Mouse (Mus musculus): ENCODE measurements at regions not wholly inside any gene's neighbourhood (a gene's known extent, or its start where the extent isn't known, plus 50 kb on each side); places are given as distances from the start of the nearest gene placed in this dataset.

DNA sequence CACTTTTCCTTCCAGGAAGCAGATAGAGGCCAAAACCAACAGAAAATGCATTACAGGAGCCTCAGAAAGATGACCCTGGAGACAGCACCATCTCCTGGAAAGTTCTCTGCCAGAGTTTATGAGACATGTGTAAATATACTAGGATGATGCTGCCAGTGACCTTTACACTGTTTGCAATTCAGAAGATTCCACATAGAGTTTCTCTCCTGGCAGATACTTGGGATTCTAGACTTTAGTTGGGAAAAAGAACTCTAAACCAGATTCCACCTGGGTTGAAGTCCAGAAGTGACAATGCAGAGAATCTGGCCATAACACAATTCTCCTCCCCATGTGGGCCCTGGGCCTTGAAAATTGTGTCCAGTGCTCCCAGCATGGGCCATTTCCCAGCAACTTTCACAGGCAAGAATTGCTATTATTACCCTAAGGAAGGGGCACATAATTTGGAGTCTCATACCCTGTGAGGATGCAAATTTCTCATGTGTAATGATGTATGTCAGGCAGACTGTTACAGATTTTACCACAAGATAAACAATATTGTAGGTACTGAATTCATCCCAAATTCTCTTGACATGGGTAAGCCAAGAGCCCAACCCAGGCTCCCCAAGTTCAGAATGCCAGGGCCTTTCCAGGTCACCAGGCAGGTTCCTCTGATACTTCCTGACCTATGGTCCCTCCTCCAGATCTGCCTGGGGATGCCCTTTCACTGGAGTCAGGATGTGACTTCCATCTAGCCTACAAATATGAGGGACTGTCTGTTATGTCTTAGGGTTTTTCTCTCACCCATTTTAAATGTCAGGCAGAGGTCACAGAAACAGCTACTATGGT, 218.2 kb upstream of the Trib2 start:
- no peak for DNase-seq (ENCODE audit: extremely low read depth, low read depth, low spot score)

GRCm38 (mm10) chr12:16026654-16027053, 209.9 kb upstream of the Trib2 start:
- DNase-seq (ENCODE audit: extremely low read depth, low read depth, low spot score): no peak

DNA sequence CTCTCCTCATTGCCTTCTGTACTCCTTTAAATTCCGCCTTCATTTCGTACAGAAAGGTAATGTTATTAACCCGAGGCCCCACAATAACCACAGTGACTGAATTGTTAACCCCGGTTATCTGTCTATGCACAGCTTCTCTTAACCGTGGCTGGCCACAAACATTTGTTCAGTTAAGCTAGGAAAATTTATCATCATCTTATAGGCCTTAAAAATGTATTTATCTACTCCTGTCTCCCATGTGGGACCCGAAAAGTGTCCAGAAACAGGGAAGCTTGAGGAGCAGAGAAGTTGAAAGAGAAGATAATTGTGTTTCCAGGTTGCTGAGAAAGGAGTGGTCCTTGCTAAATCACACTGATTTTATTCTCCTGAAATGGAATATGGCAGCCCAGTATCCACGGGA, 206.6 kb upstream of the Trib2 start:
- DNase-seq (ENCODE audit: extremely low read depth, low read depth, low spot score): no peak

DNA sequence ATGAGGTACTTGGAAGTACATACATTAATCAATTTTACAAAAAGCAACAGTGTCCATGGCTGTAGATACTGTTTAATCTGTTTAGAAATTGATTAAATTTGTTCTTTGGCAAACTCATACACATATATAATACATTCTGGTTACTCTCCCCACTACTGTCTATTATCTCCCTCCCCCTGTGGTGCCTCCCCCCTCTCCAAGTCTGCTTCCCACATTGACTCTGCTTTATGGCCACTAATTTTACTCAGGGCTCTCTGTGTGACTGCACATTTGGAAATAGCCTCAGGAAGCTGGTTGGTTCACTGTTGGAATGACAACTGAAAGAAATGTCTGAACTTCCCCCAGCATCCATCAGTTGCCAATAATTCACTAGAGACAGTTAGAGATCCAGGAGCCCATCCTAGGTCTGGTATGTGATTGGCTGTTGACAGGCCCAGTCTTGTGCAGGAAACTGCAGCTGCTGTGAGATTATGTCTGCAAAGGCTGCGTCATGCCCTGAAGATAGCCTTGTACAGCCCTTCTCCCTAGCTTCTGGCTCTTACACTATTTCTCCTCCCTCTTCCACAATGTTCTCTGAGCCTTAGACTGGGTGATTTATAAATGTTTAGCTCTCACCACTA, 204.6 kb upstream of the Trib2 start:
- DNase-seq (ENCODE audit: extremely low read depth, low read depth, low spot score): no peak

DNA sequence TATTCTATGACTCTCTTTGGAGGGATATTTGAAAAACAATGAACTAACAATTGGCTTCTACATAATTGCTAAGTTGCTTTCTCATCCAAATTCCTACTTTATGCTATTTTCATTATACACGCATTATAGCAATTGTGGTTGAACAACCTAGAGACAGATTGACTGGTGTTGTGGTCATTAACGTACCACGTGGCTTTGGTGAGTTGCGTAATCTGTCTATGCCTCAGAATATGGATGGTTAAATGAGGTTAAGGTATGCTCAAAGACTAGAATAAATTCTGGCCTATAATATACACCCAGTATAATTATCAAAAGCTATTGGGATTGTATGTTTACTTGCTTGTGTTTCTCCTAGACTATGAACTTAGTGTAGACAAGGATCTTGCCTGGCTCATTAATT, 201.5 kb upstream of the Trib2 start:
- no peak for DNase-seq (ENCODE audit: extremely low read depth, low read depth, low spot score)

GRCm38 (mm10) chr12:16016621-16017020, 199.9 kb upstream of the Trib2 start:
- DNase-seq (ENCODE audit: extremely low read depth, low read depth, low spot score): no peak

DNA sequence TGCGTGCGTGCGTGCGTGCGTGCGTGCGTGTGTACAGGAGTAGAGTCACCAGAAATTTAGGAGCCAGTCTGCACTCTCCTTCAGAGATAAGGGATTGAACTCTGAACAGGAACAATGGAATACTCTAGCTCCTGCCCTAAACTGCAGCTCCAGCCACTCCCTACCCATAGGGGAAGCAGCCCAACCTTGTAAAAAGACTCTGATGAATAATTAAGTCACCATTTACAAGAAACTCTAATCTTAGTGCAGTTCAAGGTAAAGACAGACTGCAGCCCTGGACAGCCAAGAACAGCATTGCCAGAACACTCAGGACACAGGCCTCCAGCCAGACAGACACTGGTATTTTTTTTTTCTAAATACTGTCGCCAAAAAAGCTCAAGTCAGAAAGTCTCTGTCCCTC, 198.9 kb upstream of the Trib2 start:
- no peak for DNase-seq (ENCODE audit: extremely low read depth, low read depth, low spot score)

DNA sequence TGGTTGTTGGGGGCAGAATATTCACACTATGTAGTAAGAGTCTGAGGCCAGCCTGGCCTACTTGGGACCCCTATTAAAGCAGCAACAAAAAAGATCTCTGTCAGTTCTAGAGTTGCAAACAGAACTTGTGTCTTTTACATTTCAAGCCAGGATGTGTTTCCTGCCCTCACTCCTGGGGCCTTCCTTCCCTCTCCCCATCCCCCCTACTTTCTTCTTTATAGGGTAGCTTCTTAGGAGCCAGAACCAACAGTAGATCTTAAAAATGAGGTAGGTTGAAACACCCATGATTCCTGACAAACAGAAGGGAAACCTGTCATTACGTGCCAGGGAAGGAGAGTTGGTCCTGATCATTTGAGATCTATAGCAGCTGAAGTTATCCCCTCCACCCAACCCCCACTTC, 198.0 kb upstream of the Trib2 start:
- DNase-seq (ENCODE audit: extremely low read depth, low read depth, low spot score): no peak

GRCm38 (mm10) chr12:16013861-16014630, 197.3 kb upstream of the Trib2 start:
- DNase-seq (ENCODE audit: extremely low read depth, low read depth, low spot score): no peak

GRCm38 (mm10) chr12:16013354-16013753, 196.6 kb upstream of the Trib2 start:
- no peak for DNase-seq (ENCODE audit: extremely low read depth, low read depth, low spot score)

DNA sequence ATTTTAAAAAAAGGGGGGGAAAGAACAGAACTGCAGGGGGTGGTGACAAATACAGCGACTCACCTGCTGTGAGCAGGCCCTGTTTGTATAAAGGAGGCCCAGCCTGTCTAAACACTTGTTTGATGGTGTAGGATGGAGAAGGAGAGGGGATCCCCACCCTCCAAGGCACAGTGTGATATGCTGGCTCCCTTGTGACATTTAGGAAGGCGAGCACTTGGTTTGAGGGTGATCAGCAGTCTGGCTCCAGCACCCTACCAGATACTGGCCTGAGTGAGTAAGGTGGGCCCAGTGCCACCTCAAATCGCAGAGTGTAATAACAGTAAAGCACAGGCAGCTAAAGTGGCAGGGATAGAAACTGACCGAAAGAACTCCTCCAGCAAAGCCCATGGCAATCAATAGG, 195.4 kb upstream of the Trib2 start:
- no peak for DNase-seq (ENCODE audit: extremely low read depth, low read depth, low spot score)

GRCm38 (mm10) chr12:16009822-16010620, 193.3 kb upstream of the Trib2 start:
- no peak for DNase-seq (ENCODE audit: extremely low read depth, low read depth, low spot score)

GRCm38 (mm10) chr12:16008763-16009515, 192.2 kb upstream of the Trib2 start:
- no peak for DNase-seq (ENCODE audit: extremely low read depth, low read depth, low spot score)

- DNase-seq (ENCODE audit: extremely low read depth, low read depth, low spot score): no peak
Observed at GRCm38 (mm10) chr12:16008261-16008660, 191.5 kb upstream of the Trib2 start.

GRCm38 (mm10) chr12:16006688-16007087, 190.0 kb upstream of the Trib2 start:
- DNase-seq (ENCODE audit: extremely low read depth, low read depth, low spot score): no peak

DNA sequence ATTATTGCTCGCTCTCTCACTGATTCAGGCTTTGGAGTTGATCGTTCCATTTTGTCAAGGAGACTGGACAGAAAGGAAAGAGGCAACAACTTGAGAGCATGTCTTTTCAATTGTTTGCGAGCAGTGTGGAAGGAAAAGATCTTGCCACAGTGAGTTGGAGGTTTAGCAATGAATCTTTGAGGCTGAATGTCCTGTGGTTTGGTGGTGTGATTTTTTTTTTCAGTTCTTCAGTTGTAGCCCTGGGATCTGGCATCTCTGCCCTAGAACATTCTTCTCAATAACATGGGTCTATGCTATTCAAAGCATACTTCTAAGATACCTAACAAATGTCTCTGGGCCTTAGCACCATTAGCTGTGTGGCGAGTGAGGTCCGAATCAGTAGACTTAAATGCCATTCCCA, 189.6 kb upstream of the Trib2 start:
- DNase-seq (ENCODE audit: extremely low read depth, low read depth, low spot score): no peak

GRCm38 (mm10) chr12:16001811-16002210, 185.1 kb upstream of the Trib2 start:
- no peak for DNase-seq (ENCODE audit: extremely low read depth, low read depth, low spot score)

GRCm38 (mm10) chr12:16001225-16001624, 184.5 kb upstream of the Trib2 start:
- DNase-seq (ENCODE audit: extremely low read depth, low read depth, low spot score): no peak

DNA sequence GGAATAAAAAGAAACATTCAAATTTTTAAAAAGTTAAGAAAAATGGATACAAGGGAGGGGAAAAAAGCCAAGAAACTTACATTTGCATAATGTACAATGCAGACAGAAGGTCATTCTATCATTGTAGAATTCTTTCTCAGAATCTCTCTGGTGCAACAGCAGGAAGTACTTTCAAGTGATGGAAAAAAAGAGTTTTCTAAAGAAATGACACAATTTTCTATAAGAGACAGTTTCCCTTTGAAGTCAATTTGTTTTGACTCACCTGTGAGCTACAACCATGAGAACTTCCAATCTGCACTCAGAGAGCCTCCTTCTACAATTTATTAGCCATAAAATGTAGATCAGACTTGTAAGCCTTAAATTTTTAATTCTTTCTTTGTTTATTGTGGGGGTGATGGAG, 181.6 kb upstream of the Trib2 start:
- no peak for DNase-seq (ENCODE audit: extremely low read depth, low read depth, low spot score)

DNA sequence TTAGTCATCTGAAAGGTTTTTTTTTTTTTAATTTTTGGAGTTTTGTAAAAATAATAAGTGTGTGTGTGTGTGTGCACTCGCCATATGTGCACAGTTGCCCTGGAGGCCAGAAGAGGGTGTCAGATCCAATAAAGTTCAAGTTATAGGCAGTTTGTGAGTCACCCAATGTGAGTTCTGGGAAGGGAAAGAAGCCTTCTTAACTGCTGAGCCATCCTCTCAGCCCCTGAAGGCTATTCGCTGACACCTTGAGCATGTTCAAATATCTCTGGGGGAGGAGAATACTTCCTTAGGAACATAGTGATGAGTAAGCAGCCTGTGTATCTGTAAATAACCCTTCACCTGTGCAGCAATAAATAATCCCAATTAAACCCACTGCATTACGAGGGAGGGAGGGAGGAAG, 177.1 kb upstream of the Trib2 start:
- DNase-seq (ENCODE audit: extremely low read depth, low read depth, low spot score): no peak
